ENCODE assay signal across 13 mouse cellular contexts in the genomic region with DNA sequence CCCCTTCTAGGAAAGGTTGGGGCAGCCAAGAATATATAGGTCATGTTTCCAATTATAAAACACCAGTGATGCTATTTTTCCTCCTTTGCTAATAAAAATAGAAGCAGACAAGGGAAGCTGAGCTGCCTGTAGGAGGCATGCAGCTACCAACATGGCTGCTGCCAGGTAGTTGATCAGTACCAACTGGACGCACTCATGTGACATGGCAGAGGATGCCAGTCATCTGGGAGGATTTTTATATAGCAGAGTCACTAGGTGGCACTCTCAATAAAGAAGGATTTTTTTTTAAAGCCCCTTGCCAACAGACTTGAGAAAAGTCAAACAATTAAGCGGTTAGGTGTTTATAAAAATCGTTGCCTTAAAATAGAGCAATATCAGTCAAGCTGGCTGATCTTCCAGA.
DNase-seq lines count a peak whose midpoint lies in the region; ATAC-seq and TF ChIP-seq lines count a peak whose summit lies in the region.
"Had no signal": no experiment of that assay in that cellular context is flagged by ENCODE, and none has a peak within 500 bp of the region (broad histone marks: within the 10 kb centered on the region; RNA-seq: fewer than 3 reads in every experiment).

No protein-coding gene starts in this region.

- no peak overlapping the region for H3K9ac ChIP-seq in midbrain, embryonic 15.5 days
- H3K9ac ChIP-seq: hindbrain, embryonic 13.5 days; limb, embryonic 15.5 days had no signal

- ATAC-seq in midbrain, embryonic 15.5 days (replicated peaks) = no peak
- ATAC-seq: activated CD4-positive, CD25-positive, alpha-beta regulatory T cell, adult 4 months had no signal

- H3K27ac ChIP-seq in cerebellum, adult 2 months (ENCODE audit: insufficient read depth, low read length) = no peak overlapping the region
- no peak overlapping the region for H3K27ac ChIP-seq in layer of hippocampus, adult 2 months
- H3K27ac ChIP-seq in midbrain, embryonic 15.5 days = no peak overlapping the region
- H3K27ac ChIP-seq: hindbrain, embryonic 13.5 days; limb, embryonic 15.5 days had no signal

- H3K4me3 ChIP-seq in cerebellum, adult 2 months (replicated peaks; ENCODE audit: insufficient read depth, low read depth, low read length) = no peak overlapping the region
- no peak overlapping the region for H3K4me3 ChIP-seq in layer of hippocampus, adult 2 months
- no peak overlapping the region for H3K4me3 ChIP-seq in midbrain, embryonic 15.5 days
- H3K4me3 ChIP-seq: hindbrain, embryonic 13.5 days; limb, embryonic 15.5 days had no signal

- no peak for TF ChIP-seq CTCF in cerebellum, adult 2 months (IDR thresholded peaks at IDR 0.05; ENCODE audit: borderline replicate concordance, insufficient read depth, low read depth, low read length)
- peak; percentile 57 for TF ChIP-seq CTCF in layer of hippocampus, adult 2 months (conservative IDR thresholded peaks at IDR 0.05)

- no peaks in the 10 kb centered on the region for H3K4me1 ChIP-seq in cerebellum, adult 2 months (ENCODE audit: control insufficient read depth, insufficient read depth, low read length)
- no peaks in the 10 kb centered on the region for H3K4me1 ChIP-seq in midbrain, embryonic 15.5 days
- H3K4me1 ChIP-seq: hindbrain, embryonic 13.5 days had no signal

- TF ChIP-seq POLR2A in cerebellum, adult 2 months (IDR thresholded peaks at IDR 0.05; ENCODE audit: borderline replicate concordance, insufficient read depth, low read length) = no peak

- WGBS in cerebellum, adult 2 months = 49% methylated on average over 3 of the region's 3 CpGs
- 87% methylated on average over 3 of the region's 3 CpGs for WGBS in midbrain, embryonic 15.5 days

- peak; percentile 25 to 62 for DNase-seq in cerebellum, adult 2 months
- no peak for DNase-seq in cerebellum, adult 8-10 months
- peak; percentile 36 to 56 for DNase-seq in heart, adult 18-20 months
- no peak for DNase-seq in heart, postnatal 14 days
- no peak for DNase-seq in layer of hippocampus, adult 2 months (ENCODE audit: low spot score in 2 of 2)
- no peak for DNase-seq in layer of hippocampus, postnatal 36 days
- DNase-seq in skeletal muscle tissue, adult 2 months (ENCODE audit: low read depth, low spot score) = peak; percentile 32
- DNase-seq: lung, adult 2 months; right cerebral cortex, postnatal 14 days had no signal

- no peaks in the 10 kb centered on the region for H3K9me3 ChIP-seq in midbrain, embryonic 15.5 days
- H3K9me3 ChIP-seq: hindbrain, embryonic 13.5 days; limb, embryonic 15.5 days had no signal

- H3K27me3 ChIP-seq in cerebellum, adult 2 months (ENCODE audit: control insufficient read depth, insufficient read depth, low read length) = no peaks in the 10 kb centered on the region
- no peaks in the 10 kb centered on the region for H3K27me3 ChIP-seq in midbrain, embryonic 15.5 days (replicated peaks)
- H3K27me3 ChIP-seq: hindbrain, embryonic 13.5 days; limb, embryonic 15.5 days had no signal

- H3K36me3 ChIP-seq in midbrain, embryonic 15.5 days (replicated peaks) = no peaks in the 10 kb centered on the region
- H3K36me3 ChIP-seq: hindbrain, embryonic 13.5 days; limb, embryonic 15.5 days had no signal

- intact Hi-C loops in heart, postnatal 14 days (cut with DNase I) = no loop called here

- no peak overlapping the region for H3K4me2 ChIP-seq in midbrain, embryonic 15.5 days
- H3K4me2 ChIP-seq: hindbrain, embryonic 13.5 days; limb, embryonic 15.5 days had no signal

Comparison
In these comparisons a context has a peak if more than half of its experiments do, and no peak if none do; other contexts are left out.
1. DNase-seq: peak in cerebellum, adult 2 months (2 of 2), heart, adult 18-20 months (2 of 2) and skeletal muscle tissue, adult 2 months (single experiment); none in cerebellum, adult 8-10 months (single experiment), heart, postnatal 14 days (0 of 2), layer of hippocampus, adult 2 months (0 of 2) and layer of hippocampus, postnatal 36 days (0 of 2).